Mouse (Mus musculus): Measurements from ENCODE around the gene Glrp1. TPM values are rescaled to one million over a fixed set of nuclear protein-coding genes. Genes with fewer than 3 reads are reported as not detected.
A peak's percentile ranks its signal among the peaks of the same experiment; 100 is the strongest.

Glrp1 gene
- total RNA-seq, 1 experiment: 0.13 TPM

- H3K4me1 ChIP-seq (ENCODE audit: control insufficient read depth in 2 of 2, insufficient read depth in 2 of 2, low read length in 2 of 2, poor library complexity in 1 of 2): no peaks in the 10 kb centered on the region
- no peak overlapping the region for H3K27ac ChIP-seq (ENCODE audit: insufficient read depth, low read depth, low read length, poor library complexity, severe bottlenecking)
- no peaks in the 10 kb centered on the region for H3K9me3 ChIP-seq (ENCODE audit: control insufficient read depth, insufficient read depth, low read depth, low read length)
- no peak for DNase-seq (ENCODE audit: low read depth, low spot score)
- H3K9ac ChIP-seq (ENCODE audit: insufficient read depth, low read depth, low read length, poor library complexity, severe bottlenecking): no peak overlapping the region
- in situ Hi-C loops (cut with MboI; ENCODE audit: low sequenced_read_pairs in 2 of 2, unreplicated experiment in 2 of 2): no loop called here
- no peak overlapping the region for H3K4me3 ChIP-seq (ENCODE audit: insufficient read depth in 1 of 2, low read depth in 1 of 2, low read length in 2 of 2, poor library complexity in 1 of 2, severe bottlenecking in 1 of 2)
- H3K36me3 ChIP-seq (ENCODE audit: control insufficient read depth, insufficient read depth, low read length, poor library complexity, severe bottlenecking): no peaks in the 10 kb centered on the region
- TF ChIP-seq CHD2 (IDR thresholded peaks at IDR 0.05; ENCODE audit: low read depth, low read length) (no peak), HCFC1 (IDR thresholded peaks at IDR 0.05; ENCODE audit: borderline replicate concordance, insufficient read depth, low read length) (no peak), MAFK (IDR thresholded peaks at IDR 0.05; ENCODE audit: insufficient read depth, low read depth, low read length) (no peak)
Measured at GRCm38 (mm10) chr1:88506412-88506811, 3.5 kb downstream of the Glrp1 start.

- DNase-seq (ENCODE audit: low read depth, low spot score): no peak
Measured at GRCm38 (mm10) chr1:88505697-88506096, 4.2 kb downstream of the Glrp1 start.

GRCm38 (mm10) chr1:88504531-88504945 is 5.3 kb downstream of the Glrp1 start:
- Histone ChIP-seq H3K9me3 (ENCODE audit: control insufficient read depth, insufficient read depth, low read depth, low read length) (no peaks in the 10 kb centered on the region), H3K27ac (ENCODE audit: insufficient read depth, low read depth, low read length, poor library complexity, severe bottlenecking) (no peak overlapping the region), H3K36me3 (ENCODE audit: control insufficient read depth, insufficient read depth, low read length, poor library complexity, severe bottlenecking) (no peaks in the 10 kb centered on the region), H3K4me3 (ENCODE audit: insufficient read depth in 1 of 2, low read depth in 1 of 2, low read length in 2 of 2, poor library complexity in 1 of 2, severe bottlenecking in 1 of 2) (no peak overlapping the region), H3K9ac (ENCODE audit: insufficient read depth, low read depth, low read length, poor library complexity, severe bottlenecking) (no peak overlapping the region), H3K4me1 (ENCODE audit: control insufficient read depth in 2 of 2, insufficient read depth in 2 of 2, low read length in 2 of 2, poor library complexity in 1 of 2) (no peaks in the 10 kb centered on the region)
- TF ChIP-seq HCFC1 (IDR thresholded peaks at IDR 0.05; ENCODE audit: borderline replicate concordance, insufficient read depth, low read length) (no peak), MAFK (IDR thresholded peaks at IDR 0.05; ENCODE audit: insufficient read depth, low read depth, low read length) (no peak), ZNF384 (IDR thresholded peaks at IDR 0.05; ENCODE audit: low read depth, low read length) (peak; percentile 61), CHD2 (IDR thresholded peaks at IDR 0.05; ENCODE audit: low read depth, low read length) (no peak)
- DNase-seq (ENCODE audit: low read depth, low spot score): no peak
- in situ Hi-C loops (cut with MboI; ENCODE audit: low sequenced_read_pairs in 2 of 2, unreplicated experiment in 2 of 2): no loop called here

More at GRCm38 (mm10) chr1:88505697-88506096, 4.2 kb downstream of the Glrp1 start:
- in situ Hi-C loops (cut with MboI; ENCODE audit: low sequenced_read_pairs in 2 of 2, unreplicated experiment in 2 of 2): no loop called here
- H3K4me3 ChIP-seq (ENCODE audit: insufficient read depth in 1 of 2, low read depth in 1 of 2, low read length in 2 of 2, poor library complexity in 1 of 2, severe bottlenecking in 1 of 2): no peak overlapping the region
- H3K36me3 ChIP-seq (ENCODE audit: control insufficient read depth, insufficient read depth, low read length, poor library complexity, severe bottlenecking): no peaks in the 10 kb centered on the region
- no peak overlapping the region for H3K9ac ChIP-seq (ENCODE audit: insufficient read depth, low read depth, low read length, poor library complexity, severe bottlenecking)
- H3K27ac ChIP-seq (ENCODE audit: insufficient read depth, low read depth, low read length, poor library complexity, severe bottlenecking): no peak overlapping the region
- H3K9me3 ChIP-seq (ENCODE audit: control insufficient read depth, insufficient read depth, low read depth, low read length): no peaks in the 10 kb centered on the region
- no peaks in the 10 kb centered on the region for H3K4me1 ChIP-seq (ENCODE audit: control insufficient read depth in 2 of 2, insufficient read depth in 2 of 2, low read length in 2 of 2, poor library complexity in 1 of 2)
- no peak for TF ChIP-seq ZNF384 (IDR thresholded peaks at IDR 0.05; ENCODE audit: low read depth, low read length)
- TF ChIP-seq CHD2 (IDR thresholded peaks at IDR 0.05; ENCODE audit: low read depth, low read length): no peak
- no peak for TF ChIP-seq ZC3H11A (IDR thresholded peaks at IDR 0.05; ENCODE audit: borderline replicate concordance, low read depth, low read length)
- no peak for TF ChIP-seq MAFK (IDR thresholded peaks at IDR 0.05; ENCODE audit: insufficient read depth, low read depth, low read length)
- no peak for TF ChIP-seq HCFC1 (IDR thresholded peaks at IDR 0.05; ENCODE audit: borderline replicate concordance, insufficient read depth, low read length)

- Histone ChIP-seq H3K4me1 (ENCODE audit: control insufficient read depth in 2 of 2, insufficient read depth in 2 of 2, low read length in 2 of 2, poor library complexity in 1 of 2) (no peaks in the 10 kb centered on the region), H3K9me3 (ENCODE audit: control insufficient read depth, insufficient read depth, low read depth, low read length) (no peaks in the 10 kb centered on the region), H3K4me3 (ENCODE audit: insufficient read depth in 1 of 2, low read depth in 1 of 2, low read length in 2 of 2, poor library complexity in 1 of 2, severe bottlenecking in 1 of 2) (no peak overlapping the region), H3K27ac (ENCODE audit: insufficient read depth, low read depth, low read length, poor library complexity, severe bottlenecking) (no peak overlapping the region), H3K36me3 (ENCODE audit: control insufficient read depth, insufficient read depth, low read length, poor library complexity, severe bottlenecking) (no peaks in the 10 kb centered on the region), H3K9ac (ENCODE audit: insufficient read depth, low read depth, low read length, poor library complexity, severe bottlenecking) (no peak overlapping the region)
- DNase-seq (ENCODE audit: low read depth, low spot score): no peak
- in situ Hi-C loops (cut with MboI; ENCODE audit: low sequenced_read_pairs in 2 of 2, unreplicated experiment in 2 of 2): no loop called here
- TF ChIP-seq ZNF384 (IDR thresholded peaks at IDR 0.05; ENCODE audit: low read depth, low read length) (no peak), MAFK (IDR thresholded peaks at IDR 0.05; ENCODE audit: insufficient read depth, low read depth, low read length) (no peak), CHD2 (IDR thresholded peaks at IDR 0.05; ENCODE audit: low read depth, low read length) (no peak), ZC3H11A (IDR thresholded peaks at IDR 0.05; ENCODE audit: borderline replicate concordance, low read depth, low read length) (no peak), HCFC1 (IDR thresholded peaks at IDR 0.05; ENCODE audit: borderline replicate concordance, insufficient read depth, low read length) (no peak)
Measured at GRCm38 (mm10) chr1:88502822-88503221, 7.0 kb downstream of the Glrp1 start.

- in situ Hi-C loops (cut with MboI; ENCODE audit: low sequenced_read_pairs in 2 of 2, unreplicated experiment in 2 of 2): no loop called here
- Histone ChIP-seq H3K9ac (ENCODE audit: insufficient read depth, low read depth, low read length, poor library complexity, severe bottlenecking) (no peak overlapping the region), H3K27ac (ENCODE audit: insufficient read depth, low read depth, low read length, poor library complexity, severe bottlenecking) (no peak overlapping the region), H3K4me3 (ENCODE audit: insufficient read depth in 1 of 2, low read depth in 1 of 2, low read length in 2 of 2, poor library complexity in 1 of 2, severe bottlenecking in 1 of 2) (no peak overlapping the region), H3K36me3 (ENCODE audit: control insufficient read depth, insufficient read depth, low read length, poor library complexity, severe bottlenecking) (no peaks in the 10 kb centered on the region), H3K4me1 (ENCODE audit: control insufficient read depth in 2 of 2, insufficient read depth in 2 of 2, low read length in 2 of 2, poor library complexity in 1 of 2) (no peaks in the 10 kb centered on the region), H3K9me3 (ENCODE audit: control insufficient read depth, insufficient read depth, low read depth, low read length) (no peaks in the 10 kb centered on the region)
- TF ChIP-seq MAFK (IDR thresholded peaks at IDR 0.05; ENCODE audit: insufficient read depth, low read depth, low read length): no peak
- TF ChIP-seq CHD2 (IDR thresholded peaks at IDR 0.05; ENCODE audit: low read depth, low read length): no peak
- TF ChIP-seq HCFC1 (IDR thresholded peaks at IDR 0.05; ENCODE audit: borderline replicate concordance, insufficient read depth, low read length): no peak
- TF ChIP-seq ZNF384 (IDR thresholded peaks at IDR 0.05; ENCODE audit: low read depth, low read length): no peak
- TF ChIP-seq ZC3H11A (IDR thresholded peaks at IDR 0.05; ENCODE audit: borderline replicate concordance, low read depth, low read length): no peak
- DNase-seq (ENCODE audit: low read depth, low spot score): no peak
Measured at GRCm38 (mm10) chr1:88499230-88499737, 10.6 kb downstream of the Glrp1 start.
